Mouse (Mus musculus) layer of hippocampus, adult 18-20 months (tissue): ENCODE measurements at regions not wholly inside any gene's neighbourhood (a gene's known extent, or its start where the extent isn't known, plus 50 kb on each side); places are given as distances from the start of the nearest gene placed in this dataset.

Experiments
- DNase-seq, 2 experiments: peaks; one replicate each; pipeline ENCODE4 v3.0.0; 2022; ENCODE audit warnings: low spot score in 2 of 2

GRCm38 (mm10) chr10:110534387-110534786 is 78.4 kb upstream of the Nav3 start:
- DNase-seq = no peak

DNA sequence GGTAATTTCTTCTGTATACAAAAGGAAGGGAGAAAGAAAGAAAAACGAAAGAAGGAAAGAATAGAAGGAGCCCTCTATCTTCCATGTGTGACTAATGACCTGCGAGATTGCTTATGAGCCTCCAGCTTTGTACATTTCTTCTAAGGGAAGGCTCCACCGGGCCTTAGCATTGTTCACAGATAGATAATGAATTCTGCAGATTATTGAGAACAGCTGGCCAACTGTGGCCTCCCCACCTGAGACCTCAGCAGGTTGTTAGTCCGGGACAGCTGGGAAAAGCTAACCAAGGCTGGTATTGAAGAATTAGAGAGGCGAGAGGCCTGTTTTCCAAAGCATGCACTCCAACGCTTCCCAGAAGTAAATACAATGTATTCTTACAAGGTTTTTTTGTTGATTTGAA is 86.7 kb upstream of the Nav3 start:
- no peak for DNase-seq

DNA sequence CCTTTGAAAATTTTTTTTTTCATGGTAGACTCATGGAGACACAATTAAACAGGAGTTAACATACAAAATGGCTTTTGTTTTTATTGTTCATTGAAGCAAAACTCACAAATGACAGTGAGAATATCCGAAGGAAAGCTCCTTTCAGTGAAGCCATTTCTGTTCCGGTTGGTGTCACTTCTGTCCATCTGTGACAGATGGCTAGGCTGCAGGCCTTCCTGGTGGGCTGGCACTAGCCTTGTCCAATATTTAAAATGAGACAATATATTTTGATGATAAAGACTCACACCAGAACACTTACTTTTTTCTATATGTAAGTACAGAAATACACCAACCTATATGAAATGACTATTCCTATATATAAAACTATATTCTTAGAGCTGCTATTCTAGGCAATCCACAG is 92.4 kb upstream of the Nav3 start:
- DNase-seq = no peak

- no peak for DNase-seq
Observed at GRCm38 (mm10) chr10:110553954-110554353, 98.0 kb upstream of the Nav3 start.

- no peak for DNase-seq
Observed at GRCm38 (mm10) chr10:110556326-110556883, 100.4 kb upstream of the Nav3 start.

DNA sequence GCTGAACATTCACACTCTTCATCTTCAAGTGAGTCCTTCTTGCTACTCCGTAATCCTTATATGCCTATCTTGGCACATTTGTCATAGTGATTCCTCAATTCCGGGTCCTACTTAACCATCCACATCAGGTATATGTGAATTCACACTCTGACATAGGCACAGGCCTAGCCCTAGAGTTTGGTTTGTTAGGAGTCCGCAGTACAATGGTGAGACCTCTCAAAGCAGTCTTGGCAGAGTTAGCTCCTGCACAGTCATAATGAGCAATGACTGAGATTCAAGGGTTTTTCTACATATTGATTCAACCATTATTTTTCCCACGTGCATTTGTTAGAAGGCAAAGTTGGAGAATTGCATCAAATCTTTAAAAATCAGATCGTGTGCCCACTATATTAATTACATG is 107.1 kb upstream of the Nav3 start:
- DNase-seq = no peak

DNA sequence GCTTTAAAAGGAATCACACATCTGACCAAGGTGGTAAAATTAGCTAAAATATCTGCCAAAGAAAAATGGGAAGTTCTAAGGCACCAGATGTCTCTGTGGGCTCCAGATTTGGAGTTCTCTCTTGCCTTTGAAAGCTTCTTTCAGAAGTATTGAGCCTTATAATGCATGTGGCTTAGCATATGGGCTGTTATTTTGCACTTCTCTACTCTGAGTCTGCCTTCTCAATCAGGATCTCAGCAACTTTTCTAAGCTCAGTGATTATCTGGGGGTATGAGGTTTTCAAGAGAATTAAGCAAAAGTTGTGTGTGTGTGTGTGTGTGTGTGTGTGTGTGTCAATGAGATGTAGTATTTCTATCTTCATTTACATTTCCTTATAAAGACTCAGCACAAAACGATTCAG is 107.6 kb upstream of the Nav3 start:
- peak in 1 of 2 experiments; percentile 56 for DNase-seq

DNA sequence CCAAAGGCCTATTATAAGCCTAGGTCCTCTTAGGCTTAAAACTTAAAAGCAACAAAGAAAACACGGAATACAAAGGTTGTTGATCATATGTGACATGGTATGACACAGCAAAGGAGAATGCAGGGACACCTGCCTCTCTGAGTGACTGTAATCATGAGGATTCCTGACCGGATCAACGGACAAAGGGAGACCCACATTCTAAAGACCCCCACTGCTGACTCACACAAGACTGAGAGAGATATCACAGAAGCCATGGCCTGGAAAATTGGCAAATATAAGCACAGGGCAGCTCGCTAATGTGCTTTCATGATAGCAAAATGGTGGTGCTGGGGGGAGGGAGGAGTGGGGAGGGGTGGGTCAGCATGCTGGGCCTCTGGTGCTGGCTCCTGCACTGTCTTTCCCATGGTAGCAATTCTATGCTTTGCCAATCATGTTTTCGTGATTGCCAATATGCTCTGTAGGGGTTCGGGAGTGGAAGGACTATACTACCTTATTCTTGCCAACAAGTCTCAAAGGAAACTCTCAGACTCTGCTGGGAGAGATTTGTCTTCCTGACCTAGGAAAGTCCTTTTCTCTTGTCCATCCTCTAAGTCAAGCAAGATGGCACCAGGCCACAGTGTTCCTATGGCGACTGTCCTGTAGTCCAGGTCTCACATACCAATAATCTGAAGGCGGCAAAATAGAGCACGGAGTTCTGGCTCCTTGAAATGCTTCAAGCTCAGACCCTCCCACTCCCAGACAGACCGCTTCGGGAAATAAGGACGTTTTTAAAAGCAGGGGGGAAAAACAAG is 110.5 kb upstream of the Nav3 start:
- DNase-seq = no peak

DNA sequence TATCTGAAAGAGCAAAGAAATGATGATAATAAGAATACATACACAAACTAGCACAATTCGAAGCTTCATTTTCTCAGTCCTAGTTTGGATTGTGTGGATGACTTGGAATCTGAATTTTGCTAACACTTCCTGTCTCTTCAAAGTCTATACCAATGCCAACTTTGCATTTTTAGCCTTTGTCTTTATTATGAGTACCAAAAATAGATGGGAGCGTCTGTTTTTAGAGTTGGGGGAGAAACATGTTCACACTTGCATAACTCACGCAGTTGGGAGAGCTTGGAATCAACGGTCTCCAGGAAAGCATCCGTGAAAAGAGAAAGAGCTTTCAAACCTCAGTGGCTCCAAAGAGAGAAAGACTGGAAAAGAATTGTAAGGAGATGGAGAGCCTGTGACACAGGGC is 114.5 kb upstream of the Nav3 start:
- DNase-seq = no peak

GRCm38 (mm10) chr10:110571179-110571578 is 115.2 kb upstream of the Nav3 start:
- DNase-seq = peak in 1 of 2 experiments; percentile 74

DNA sequence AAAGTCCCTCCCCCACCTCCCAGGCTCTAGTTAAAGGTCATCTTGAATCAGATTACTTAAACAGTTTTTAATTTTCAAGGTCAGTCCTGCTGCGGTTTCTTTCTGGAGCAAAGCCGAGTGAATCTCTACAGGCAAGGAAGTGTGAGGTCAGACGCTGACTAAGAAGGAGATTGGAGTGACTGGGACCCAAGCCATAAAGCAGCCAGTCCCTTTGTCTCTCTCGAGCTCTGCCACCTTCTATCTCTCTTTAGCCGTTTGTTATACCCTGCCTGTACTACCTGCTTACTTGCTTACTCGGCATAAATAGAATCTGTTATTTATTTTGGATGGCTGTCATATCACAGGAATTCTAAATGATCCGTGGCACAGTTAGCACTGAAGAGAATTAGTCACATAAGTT is 117.5 kb upstream of the Nav3 start:
- DNase-seq = no peak

GRCm38 (mm10) chr10:110586029-110586428 is 130.0 kb upstream of the Nav3 start:
- no peak for DNase-seq

- no peak for DNase-seq
Observed at GRCm38 (mm10) chr10:110586507-110586906, 130.5 kb upstream of the Nav3 start.

GRCm38 (mm10) chr10:110587529-110587928 is 131.5 kb upstream of the Nav3 start:
- DNase-seq = no peak

DNA sequence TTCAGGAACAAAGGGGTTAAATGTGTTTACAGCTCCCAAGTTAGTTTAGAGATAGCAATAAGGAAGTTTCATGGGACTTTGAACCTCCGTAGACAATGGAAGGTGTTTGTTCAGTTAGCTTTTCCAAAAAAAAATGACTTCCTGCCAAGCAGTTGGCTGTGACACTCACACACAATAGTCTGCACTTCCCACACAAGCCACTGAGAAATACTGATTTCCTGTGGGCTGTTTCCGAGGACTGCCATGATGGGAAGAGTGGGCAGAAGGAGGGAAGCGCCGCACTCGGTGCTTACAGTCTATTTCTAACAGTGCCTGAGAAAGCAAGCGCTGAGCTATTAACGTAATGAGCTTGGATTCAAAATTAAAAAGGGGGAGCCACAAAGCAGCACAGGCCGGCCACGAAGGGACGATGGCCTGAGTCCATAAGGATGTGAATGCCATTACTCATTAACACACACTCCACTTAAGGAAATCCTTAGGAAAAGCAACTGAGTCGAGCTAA is 144.4 kb upstream of the Nav3 start:
- DNase-seq = peak; percentile 53 to 72

- DNase-seq = no peak
Observed at GRCm38 (mm10) chr10:110610336-110610735, 134.9 kb upstream of the E2f7 start.

- no peak for DNase-seq
Observed at GRCm38 (mm10) chr10:110617004-110617403, 128.2 kb upstream of the E2f7 start.

GRCm38 (mm10) chr10:110619193-110619592 is 126.0 kb upstream of the E2f7 start:
- DNase-seq = peak in 1 of 2 experiments; percentile 25

DNA sequence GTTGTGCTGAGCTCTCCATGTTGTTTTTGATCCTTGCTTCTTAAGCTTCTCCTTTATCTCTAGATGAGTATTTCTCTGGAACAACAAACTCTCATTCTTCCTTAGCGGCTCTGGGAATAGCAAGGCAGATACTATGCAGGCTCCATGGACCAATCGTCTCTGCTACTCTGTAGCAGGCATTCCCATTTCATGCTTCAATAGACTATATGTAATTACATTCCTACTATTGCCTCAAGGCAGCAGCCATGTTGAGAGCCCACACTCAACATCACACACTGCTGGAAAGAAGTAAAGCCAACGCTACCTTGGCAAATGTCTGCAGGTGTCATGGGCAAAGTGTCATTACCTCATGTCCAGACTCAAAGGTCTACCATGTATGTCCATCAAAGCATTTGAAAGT is 119.6 kb upstream of the E2f7 start:
- DNase-seq = no peak

GRCm38 (mm10) chr10:110640406-110640805 is 104.8 kb upstream of the E2f7 start:
- no peak for DNase-seq

DNA sequence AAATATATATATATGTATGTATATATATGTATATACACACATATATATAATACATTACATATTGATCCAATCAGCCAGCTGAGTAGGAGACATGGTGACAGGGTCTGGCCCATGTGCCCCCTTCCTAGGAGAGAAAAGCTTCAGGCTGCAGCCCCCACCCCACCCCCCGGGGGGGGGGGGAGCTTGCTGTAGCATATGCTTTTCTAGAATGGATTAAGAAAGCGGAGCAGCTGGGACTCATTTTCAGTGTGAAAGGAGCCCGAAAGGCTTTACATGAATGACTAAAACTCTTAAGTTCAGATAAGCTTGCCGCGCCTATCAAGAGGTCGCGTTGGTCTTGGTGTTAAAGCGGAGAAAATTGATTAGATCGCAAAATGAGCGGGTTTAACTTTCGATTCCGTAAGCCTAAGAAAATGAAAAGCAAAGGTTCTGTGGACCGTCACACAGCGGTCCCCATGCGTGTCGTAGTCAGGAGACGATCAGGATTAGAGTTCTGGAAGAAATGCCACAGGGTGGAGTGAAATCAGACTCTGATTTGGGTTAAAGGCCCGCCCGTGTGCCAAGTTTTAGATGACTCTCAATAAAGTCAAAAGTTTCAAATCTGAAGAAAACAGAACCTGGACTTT is 103.1 kb upstream of the E2f7 start:
- DNase-seq = no peak

GRCm38 (mm10) chr10:110647603-110648002 is 97.6 kb upstream of the E2f7 start:
- DNase-seq = no peak
